Mouse (Mus musculus) heart, postnatal 25 days (tissue): ENCODE measurements around the gene Snrnp27. TPM values are rescaled to one million over a fixed set of nuclear protein-coding genes. Genes with fewer than 3 reads are reported as not detected.

Source experiments
- DNase-seq: peaks from one replicate; pipeline ENCODE4 v3.0.0; 2022; ENCODE audit warnings: low spot score
- intact Hi-C: fragments of 180-260 bp; cut with DNase I; formaldehyde crosslinking; loops from one replicate; pipeline ENCODE4 v1.15.1; 2025
- total RNA-seq, 2 experiments: library from RNA; stranded (reverse); gene quantifications; 2 replicates each; pipeline ENCODE4 v1.2.3; 2021

Snrnp27 gene
- total RNA-seq, 2 experiments from 2014 or later, result 45.6 to 50.7 TPM

GRCm38 (mm10) chr6:86667061-86667460, 17.3 kb downstream of the Snrnp27 start:
- no peak for DNase-seq
- intact Hi-C loops, result no loop called here

- intact Hi-C loops, result no loop called here
- no peak for DNase-seq
Measured at GRCm38 (mm10) chr6:86665560-86666307, 18.6 kb downstream of the Snrnp27 start.

GRCm38 (mm10) chr6:86665076-86665475, 19.2 kb downstream of the Snrnp27 start:
- intact Hi-C loops, result no loop called here

GRCm38 (mm10) chr6:86660161-86660877, 24.0 kb downstream of the Snrnp27 start:
- intact Hi-C loops, result no loop called here
- no peak for DNase-seq

More at GRCm38 (mm10) chr6:86665076-86665475, 19.2 kb downstream of the Snrnp27 start:
- DNase-seq, result no peak

- DNase-seq, result no peak
- intact Hi-C loops, result no loop called here
Measured at GRCm38 (mm10) chr6:86658501-86658900, 25.8 kb downstream of the Snrnp27 start.

- DNase-seq, result no peak
- intact Hi-C loops, result no loop called here
Measured at GRCm38 (mm10) chr6:86654270-86654916, 29.9 kb downstream of the Snrnp27 start.

GRCm38 (mm10) chr6:86653026-86653425, 31.3 kb downstream of the Snrnp27 start:
- DNase-seq, result no peak
- intact Hi-C loops, result no loop called here

- intact Hi-C loops, result no loop called here
Measured at GRCm38 (mm10) chr6:86646143-86646542, 38.2 kb downstream of the Snrnp27 start.

GRCm38 (mm10) chr6:86645551-86645950, 38.8 kb downstream of the Snrnp27 start:
- DNase-seq, result no peak
- intact Hi-C loops, result no loop called here

More at GRCm38 (mm10) chr6:86646143-86646542, 38.2 kb downstream of the Snrnp27 start:
- no peak for DNase-seq

GRCm38 (mm10) chr6:86644775-86645400, 39.4 kb downstream of the Snrnp27 start:
- DNase-seq, result no peak
- intact Hi-C loops, result no loop called here

GRCm38 (mm10) chr6:86641716-86642115, 42.6 kb downstream of the Snrnp27 start:
- intact Hi-C loops, result no loop called here
- DNase-seq, result no peak

GRCm38 (mm10) chr6:86640776-86641175, 43.5 kb downstream of the Snrnp27 start:
- intact Hi-C loops, result no loop called here
- no peak for DNase-seq

- no peak for DNase-seq
- intact Hi-C loops, result no loop called here
Measured at GRCm38 (mm10) chr6:86640161-86640560, 44.2 kb downstream of the Snrnp27 start.

- no peak for DNase-seq
- intact Hi-C loops, result loop anchor here (2.0 to 5.0 kb wide), 2 partner anchors 52 to 95 kb away; no protein-coding TSS in a partner anchor
Measured at GRCm38 (mm10) chr6:86639180-86640160, 44.9 kb downstream of the Snrnp27 start.

- intact Hi-C loops, result loop anchor here (2.0 to 5.0 kb wide), 2 partner anchors 51 to 94 kb away; no protein-coding TSS in a partner anchor
- no peak for DNase-seq
Measured at GRCm38 (mm10) chr6:86638434-86638833, 45.9 kb downstream of the Snrnp27 start.

- intact Hi-C loops, result loop anchor here (2.0 to 5.0 kb wide), 2 partner anchors 51 to 93 kb away; no protein-coding TSS in a partner anchor
- DNase-seq, result no peak
Measured at GRCm38 (mm10) chr6:86637860-86638259, 46.5 kb downstream of the Snrnp27 start.

- intact Hi-C loops, result loop anchor here (5.0 kb wide), 1 partner anchor 50 kb away; no protein-coding TSS in a partner anchor
- no peak for DNase-seq
Measured at GRCm38 (mm10) chr6:86637171-86637835, 47.0 kb downstream of the Snrnp27 start.

GRCm38 (mm10) chr6:86636495-86636894, 47.8 kb downstream of the Snrnp27 start:
- DNase-seq, result no peak
- intact Hi-C loops, result loop anchor here (5.0 kb wide), 1 partner anchor 49 kb away; no protein-coding TSS in a partner anchor
